Mouse (Mus musculus) liver, embryonic 12.5 days (tissue): ENCODE measurements around the gene Rsph6a. TPM values are rescaled to one million over a fixed set of nuclear protein-coding genes. Genes with fewer than 3 reads are reported as not detected.
"Not testable (repeated sequence)": the region's sequence is repeated elsewhere in the genome, so short reads cannot be mapped to it uniquely, and the experiment has no call there.

Experiments used
- ATAC-seq: fragments of 200-750 bp; cut with Nextera tagmentation; 2 replicates; pipeline ENCODE4 v1.8.0; 2017; ENCODE audit warnings: moderate number of reproducible peaks, mild to moderate bottlenecking, moderate library complexity
- H3K27ac ChIP-seq: fragments of 300-500 bp; sonication (generic); 2 replicates; pipeline ENCODE4 v1.5.1; 2016; ENCODE audit warnings: mild to moderate bottlenecking
- H3K27me3 ChIP-seq: fragments of 300-500 bp; sonication (generic); replicated peaks from 2 replicates; pipeline ENCODE4 v1.6.1; 2016; ENCODE audit warnings: mild to moderate bottlenecking, moderate library complexity
- H3K36me3 ChIP-seq: fragments of 300-500 bp; sonication (generic); 2 replicates; pipeline ENCODE4 v1.6.1; 2016; ENCODE audit warnings: mild to moderate bottlenecking, moderate library complexity
- H3K4me1 ChIP-seq: fragments of 300-500 bp; sonication (generic); 2 replicates; pipeline ENCODE4 v1.6.1; 2016
- H3K4me2 ChIP-seq: fragments of 300-500 bp; sonication (generic); 2 replicates; pipeline ENCODE4 v1.6.1; 2016; ENCODE audit warnings: mild to moderate bottlenecking, moderate library complexity
- H3K4me3 ChIP-seq: fragments of 300-500 bp; sonication (generic); 2 replicates; pipeline ENCODE4 v1.5.1; 2016; ENCODE audit warnings: mild to moderate bottlenecking, moderate library complexity
- H3K9ac ChIP-seq: fragments of 300-500 bp; sonication (generic); 2 replicates; pipeline ENCODE4 v1.6.1; 2016; ENCODE audit warnings: mild to moderate bottlenecking, moderate library complexity
- H3K9me3 ChIP-seq: fragments of 300-500 bp; sonication (generic); replicated peaks from 2 replicates; pipeline ENCODE4 v1.6.1; 2016; ENCODE audit warnings: mild to moderate bottlenecking, moderate library complexity
- WGBS: fragments of 180-500 bp; shearing (Covaris S2); methylation state at CpG from one replicate; pipeline ENCODE4 v1.1.7; 2016; ENCODE audit not compliant: insufficient replicate concordance; 5-methylcytosine and 5-hydroxymethylcytosine counted together
- polyA plus RNA-seq: library from polyadenylated mRNA; unstranded; fragments of >200 nt; fragmentation: Nextera tagmentation; extraction: Ambion mirVana; gene quantifications from 2 replicates; pipeline ENCODE4 v1.2.1, GENCODE M21; 2016

The Rsph6a gene
- polyA plus RNA-seq, 1 experiment from 2014 or later, result not detected

DNA sequence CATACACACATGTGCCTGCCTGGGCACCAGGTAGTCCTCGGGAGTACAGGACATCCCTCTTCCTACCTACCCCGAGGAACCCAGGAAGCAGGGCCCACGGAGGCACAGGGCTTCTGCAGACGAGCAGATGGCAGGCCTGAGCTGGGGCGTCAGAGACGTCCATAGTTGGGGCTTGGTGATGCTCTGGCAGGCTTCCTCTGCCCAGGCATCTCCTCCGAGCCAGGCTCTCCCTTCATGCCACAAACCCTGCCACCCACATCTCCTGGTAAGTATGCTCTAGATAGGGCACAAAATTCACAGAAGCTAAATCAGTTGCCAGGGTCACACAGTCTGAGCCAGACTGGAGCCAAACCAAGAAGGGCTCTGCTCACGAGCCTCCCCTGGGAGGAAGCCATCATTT, 4.3 kb upstream of the Rsph6a start:
- H3K4me3 ChIP-seq, result no peak overlapping the region
- peak overlapping the region; percentile 31; the same call in 1 of the 2 replicates for H3K9ac ChIP-seq
- H3K4me1 ChIP-seq, result no peaks in the 10 kb centered on the region
- no peaks in the 10 kb centered on the region; the same call in 1 of the 2 replicates for H3K27me3 ChIP-seq
- no peak overlapping the region for H3K4me2 ChIP-seq
- 82% methylated on average over 8 of the region's 8 CpGs for WGBS
- ATAC-seq, result no peak
- peaks cover 100% of the 10 kb centered on the region for H3K36me3 ChIP-seq
- H3K9me3 ChIP-seq, result no peaks in the 10 kb centered on the region
- H3K27ac ChIP-seq, result no peak overlapping the region

DNA sequence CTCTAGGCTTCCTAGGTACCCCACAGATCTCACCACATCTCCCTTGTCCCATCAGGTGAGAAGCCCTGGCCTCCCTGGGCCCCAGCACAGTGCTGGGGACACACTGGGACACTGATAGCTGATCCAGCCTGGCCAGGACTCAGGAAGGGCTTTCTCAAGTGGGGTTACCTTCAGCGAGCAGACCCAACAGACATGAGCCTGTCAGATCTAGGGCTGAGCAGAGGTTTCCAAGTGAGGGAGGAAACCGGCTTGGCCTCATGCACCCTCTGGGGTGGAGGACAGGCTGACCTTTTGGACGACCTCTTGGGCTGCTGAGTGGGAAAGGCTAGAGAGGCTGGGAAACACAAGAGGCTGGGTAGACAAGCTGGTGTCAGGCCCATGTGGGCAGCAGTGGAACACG, 3.3 kb upstream of the Rsph6a start:
- Histone ChIP-seq H3K4me1 (no peaks in the 10 kb centered on the region), H3K27me3 (no peaks in the 10 kb centered on the region; the same call in 1 of the 2 replicates), H3K27ac (no peak overlapping the region), H3K4me2 (no peak overlapping the region), H3K4me3 (no peak overlapping the region), H3K9ac (no peak overlapping the region), H3K9me3 (no peaks in the 10 kb centered on the region), H3K36me3 (peaks cover 93% of the 10 kb centered on the region)
- 63% methylated on average over 4 of the region's 4 CpGs for WGBS
- ATAC-seq, result no peak

DNA sequence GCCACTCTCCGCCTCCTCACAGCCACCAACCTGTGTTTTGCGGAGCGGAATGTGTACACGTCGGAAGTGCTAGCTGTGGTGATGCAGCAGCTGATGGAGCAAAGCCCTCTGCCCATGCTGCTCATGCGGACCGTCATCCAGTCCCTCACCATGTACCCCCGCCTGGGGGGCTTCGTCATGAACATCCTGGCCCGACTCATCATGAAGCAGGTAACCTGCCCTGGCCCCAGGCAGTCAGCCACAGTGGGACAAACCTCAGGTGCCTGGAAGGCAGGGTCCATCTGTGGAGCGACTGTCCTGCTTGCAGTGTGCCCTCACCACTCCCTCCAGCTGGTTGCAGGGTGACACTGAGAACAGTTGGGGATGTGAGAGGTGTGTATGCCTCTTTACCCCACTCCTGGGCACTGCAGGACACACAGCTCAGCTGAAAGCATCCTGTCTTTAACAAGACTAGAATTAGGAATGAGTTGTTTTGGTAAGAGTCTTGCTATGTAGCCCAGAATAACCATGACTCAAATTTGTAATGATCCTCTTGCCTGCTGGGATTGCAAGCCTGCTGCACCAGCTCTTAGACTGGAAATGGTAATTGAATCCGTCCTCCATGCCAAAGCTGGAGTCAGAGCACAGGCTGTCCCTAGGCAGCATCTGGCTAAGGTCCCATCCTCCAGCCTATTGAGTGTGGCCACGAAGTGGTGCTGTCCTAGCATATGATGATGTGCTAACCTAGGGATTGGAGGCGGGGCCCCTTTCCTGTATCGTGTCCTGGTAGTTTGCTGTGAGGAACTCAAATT, 1.9 kb upstream of the Rsph6a start:
- WGBS, result 84% methylated on average over 15 of the region's 15 CpGs
- Histone ChIP-seq H3K27me3 (no peaks in the 10 kb centered on the region; the same call in 1 of the 2 replicates), H3K4me1 (no peaks in the 10 kb centered on the region), H3K36me3 (peaks cover 79% of the 10 kb centered on the region), H3K9ac (no peak overlapping the region), H3K4me3 (no peak overlapping the region), H3K9me3 (no peaks in the 10 kb centered on the region), H3K4me2 (no peak overlapping the region), H3K27ac (no peak overlapping the region)
- ATAC-seq, result no peak

DNA sequence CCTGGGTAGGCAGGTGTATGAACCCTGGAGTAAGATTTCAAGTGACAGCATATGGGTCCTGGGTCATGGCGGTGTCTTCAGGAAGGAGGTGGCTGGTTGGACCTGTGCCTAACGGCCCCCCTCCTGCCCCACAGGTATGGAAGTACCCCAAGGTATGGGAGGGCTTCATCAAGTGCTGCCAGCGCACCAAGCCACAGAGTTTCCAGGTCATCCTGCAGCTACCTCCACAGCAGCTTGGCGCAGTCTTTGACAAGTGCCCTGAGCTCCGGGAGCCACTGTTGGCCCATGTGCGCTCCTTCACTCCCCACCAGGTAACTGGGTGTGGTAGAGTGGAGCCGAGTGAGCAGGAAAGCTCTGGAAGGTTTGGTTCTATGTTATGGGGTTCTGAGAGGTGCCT, 1.4 kb upstream of the Rsph6a start:
- WGBS, result 85% methylated on average over 7 of the region's 7 CpGs
- H3K4me1 ChIP-seq, result no peaks in the 10 kb centered on the region
- no peak overlapping the region for H3K27ac ChIP-seq
- H3K9ac ChIP-seq, result no peak overlapping the region
- no peak for ATAC-seq
- H3K9me3 ChIP-seq, result no peaks in the 10 kb centered on the region
- no peak overlapping the region for H3K4me3 ChIP-seq
- peaks cover 73% of the 10 kb centered on the region for H3K36me3 ChIP-seq
- H3K4me2 ChIP-seq, result no peak overlapping the region
- H3K27me3 ChIP-seq, result no peaks in the 10 kb centered on the region; the same call in 1 of the 2 replicates

DNA sequence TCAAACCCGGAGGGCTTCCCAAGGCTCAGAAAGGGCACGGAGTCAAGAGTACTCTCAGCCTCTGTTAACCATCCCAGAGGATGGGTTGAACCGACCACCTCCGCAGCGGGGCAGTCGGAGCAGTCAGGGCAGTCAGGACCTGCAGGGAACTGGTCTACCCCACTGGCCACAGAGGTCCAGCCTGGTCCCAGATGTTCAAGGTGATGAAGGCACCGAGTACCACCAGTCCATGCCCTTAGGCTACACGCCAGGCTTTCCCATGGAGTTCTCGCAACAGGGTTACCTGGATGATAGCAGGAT, 237 bp downstream of the Rsph6a start:
- no peak for ATAC-seq

DNA sequence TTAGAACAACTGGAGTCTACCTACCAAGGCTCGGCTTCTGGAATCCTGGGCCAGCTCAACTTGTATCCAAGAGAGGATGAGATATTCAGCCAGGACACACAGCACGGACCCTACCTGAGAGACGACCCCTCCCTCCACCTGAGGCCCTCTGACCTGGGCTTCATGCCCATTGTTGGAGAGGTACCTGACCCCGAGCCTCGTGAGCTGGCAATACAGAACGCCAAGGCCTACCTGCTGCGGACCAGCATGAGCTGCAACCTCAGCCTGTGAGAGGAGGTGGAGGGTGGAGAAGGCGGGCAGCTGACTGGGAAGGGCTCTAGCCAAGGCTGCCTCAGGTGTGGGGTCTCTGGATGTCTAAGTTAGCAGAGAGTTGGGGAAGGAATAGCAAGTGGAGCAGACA, 618 bp downstream of the Rsph6a start:
- Histone ChIP-seq H3K9me3 (no peaks in the 10 kb centered on the region), H3K9ac (no peak overlapping the region), H3K4me1 (no peaks in the 10 kb centered on the region), H3K27me3 (no peaks in the 10 kb centered on the region; the same call in 1 of the 2 replicates), H3K4me2 (no peak overlapping the region), H3K4me3 (no peak overlapping the region), H3K27ac (no peak overlapping the region), H3K36me3 (peaks cover 53% of the 10 kb centered on the region)
- 83% methylated on average over 8 of the region's 8 CpGs for WGBS
- ATAC-seq, result no peak

More for the DNA sequence above, 237 bp downstream of the Rsph6a start:
- Histone ChIP-seq H3K9me3 (no peaks in the 10 kb centered on the region), H3K9ac (no peak overlapping the region), H3K4me2 (no peak overlapping the region), H3K4me3 (no peak overlapping the region), H3K36me3 (peaks cover 57% of the 10 kb centered on the region), H3K4me1 (no peaks in the 10 kb centered on the region), H3K27ac (no peak overlapping the region), H3K27me3 (no peaks in the 10 kb centered on the region; the same call in 1 of the 2 replicates)
- 79% methylated on average over 9 of the region's 9 CpGs for WGBS

DNA sequence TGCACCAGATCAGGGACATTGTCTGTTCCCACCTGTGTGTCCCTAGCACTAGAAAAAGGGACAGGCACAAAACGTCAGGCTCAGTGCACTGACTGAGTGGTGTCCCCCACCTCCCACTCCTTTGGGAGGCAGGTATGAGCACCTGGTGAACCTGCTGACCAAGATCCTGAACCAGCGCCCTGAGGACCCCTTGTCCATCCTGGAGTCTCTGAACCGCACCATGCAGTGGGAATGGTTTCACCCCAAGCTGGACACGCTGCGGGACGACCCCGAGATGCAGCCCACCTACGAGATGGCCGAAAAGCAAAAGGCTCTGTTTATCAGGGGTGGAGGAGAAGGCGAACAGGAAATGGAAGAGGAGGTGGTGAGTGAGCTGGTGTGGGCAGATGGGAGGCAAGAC, 2.9 kb downstream of the Rsph6a start:
- no peak overlapping the region for H3K9ac ChIP-seq
- 65% methylated on average over 10 of the region's 10 CpGs for WGBS
- no peaks in the 10 kb centered on the region for H3K4me1 ChIP-seq
- H3K4me3 ChIP-seq, result no peak overlapping the region
- ATAC-seq, result no peak
- H3K36me3 ChIP-seq, result peaks cover 30% of the 10 kb centered on the region
- peaks cover 5% of the 10 kb centered on the region; the same call in 1 of the 2 replicates for H3K27me3 ChIP-seq
- H3K9me3 ChIP-seq, result no peaks in the 10 kb centered on the region
- H3K4me2 ChIP-seq, result no peak overlapping the region
- no peak overlapping the region for H3K27ac ChIP-seq

DNA sequence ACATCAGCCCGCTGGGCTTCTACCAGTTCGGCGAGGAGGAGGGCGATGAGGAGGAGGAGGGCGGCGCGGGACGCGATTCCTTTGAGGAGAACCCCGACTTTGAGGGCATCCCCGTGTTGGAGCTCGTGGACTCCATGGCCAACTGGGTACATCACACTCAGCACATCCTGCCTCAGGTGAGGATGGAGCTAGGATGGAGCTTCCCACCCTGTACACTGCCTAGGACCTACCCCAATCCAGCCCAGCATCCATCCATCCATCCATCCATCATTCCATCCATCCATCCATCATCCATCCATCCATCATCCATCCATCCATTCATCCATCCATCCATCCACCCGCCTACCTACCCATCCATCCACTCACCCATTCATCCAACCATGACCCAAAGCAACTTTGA, 11.4 kb downstream of the Rsph6a start:
- 37% methylated on average over 13 of the region's 13 CpGs for WGBS
- H3K9me3 ChIP-seq, result no peaks in the 10 kb centered on the region
- H3K27ac ChIP-seq, result no peak overlapping the region
- ATAC-seq, result no peak
- no peaks in the 10 kb centered on the region for H3K36me3 ChIP-seq
- H3K4me1 ChIP-seq, result peaks cover 9% of the 10 kb centered on the region
- H3K27me3 ChIP-seq, result peaks cover 68% of the 10 kb centered on the region
- no peak overlapping the region for H3K4me2 ChIP-seq
- no peak overlapping the region for H3K4me3 ChIP-seq
- no peak overlapping the region for H3K9ac ChIP-seq

DNA sequence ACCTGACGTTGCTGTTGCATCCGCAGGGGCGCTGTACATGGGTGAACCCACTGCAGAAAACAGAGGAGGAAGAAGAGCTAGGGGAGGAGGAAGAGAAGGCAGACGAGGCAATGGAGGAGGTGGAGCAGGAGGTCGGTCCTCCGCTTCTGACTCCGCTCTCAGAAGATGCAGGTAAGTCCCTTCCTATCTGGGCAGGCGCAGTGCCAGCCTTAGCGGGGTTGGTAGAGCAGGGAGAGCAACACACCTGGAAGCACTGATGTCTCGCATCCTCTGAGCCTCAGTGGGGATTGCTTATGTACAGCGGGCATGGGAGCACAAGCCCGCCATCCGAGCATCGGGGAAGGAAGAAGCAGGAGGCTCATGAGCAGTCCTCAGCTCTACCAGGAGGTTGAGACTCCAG, 12.6 kb downstream of the Rsph6a start:
- Histone ChIP-seq H3K36me3 (no peaks in the 10 kb centered on the region), H3K4me3 (no peak overlapping the region), H3K27ac (no peak overlapping the region), H3K4me1 (peaks cover 9% of the 10 kb centered on the region), H3K9me3 (no peaks in the 10 kb centered on the region), H3K4me2 (no peak overlapping the region), H3K9ac (no peak overlapping the region), H3K27me3 (peaks cover 73% of the 10 kb centered on the region)
- 27% methylated on average over 14 of the region's 14 CpGs for WGBS
- no peak for ATAC-seq

DNA sequence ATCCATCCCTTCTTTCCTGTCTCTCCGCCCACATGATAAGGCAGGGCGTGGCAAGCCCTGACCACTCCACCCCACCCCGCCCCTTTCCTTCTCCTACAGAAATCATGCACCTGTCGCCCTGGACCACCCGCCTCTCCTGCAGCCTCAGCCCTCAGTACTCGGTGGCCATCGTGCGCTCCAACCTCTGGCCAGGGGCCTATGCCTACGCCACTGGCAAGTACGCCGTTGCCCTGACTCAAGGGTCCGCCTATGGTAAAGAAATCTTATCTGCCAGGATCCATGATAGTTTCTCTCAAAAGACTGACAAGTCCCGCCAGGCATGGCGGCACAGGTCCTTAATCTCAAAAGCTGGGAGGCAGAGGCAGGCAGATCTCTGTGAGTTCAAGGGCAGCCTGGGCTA, 13.4 kb downstream of the Rsph6a start:
- H3K36me3 ChIP-seq, result no peaks in the 10 kb centered on the region
- H3K9me3 ChIP-seq, result no peaks in the 10 kb centered on the region
- no peak overlapping the region for H3K4me3 ChIP-seq
- H3K27me3 ChIP-seq, result peaks cover 78% of the 10 kb centered on the region
- H3K9ac ChIP-seq, result no peak overlapping the region
- 47% methylated on average over 13 of the region's 14 CpGs for WGBS
- no peak overlapping the region for H3K4me2 ChIP-seq
- peaks cover 9% of the 10 kb centered on the region for H3K4me1 ChIP-seq
- ATAC-seq, result no peak
- no peak overlapping the region for H3K27ac ChIP-seq

DNA sequence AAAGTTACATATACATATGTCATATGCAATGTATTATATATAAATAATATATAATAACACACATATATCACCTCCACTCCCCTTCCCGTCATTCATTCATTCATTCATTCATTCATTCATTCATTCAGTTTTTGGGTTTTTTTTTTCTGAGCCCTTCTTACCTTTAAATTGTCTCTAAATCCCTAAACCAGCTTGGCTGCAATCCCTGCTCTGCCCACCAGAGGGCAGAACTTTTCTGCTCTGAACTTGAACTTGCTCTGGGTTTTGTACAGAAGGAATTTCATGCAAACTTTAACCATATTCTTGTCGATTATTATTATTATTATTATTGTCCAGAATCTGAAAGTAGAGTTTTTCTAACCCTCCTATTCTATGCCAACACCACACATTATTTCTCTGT, 14.2 kb downstream of the Rsph6a start:
- no peak overlapping the region for H3K4me2 ChIP-seq
- no peak overlapping the region for H3K27ac ChIP-seq
- no peak overlapping the region for H3K4me3 ChIP-seq
- no peaks in the 10 kb centered on the region for H3K9me3 ChIP-seq
- no peaks in the 10 kb centered on the region for H3K36me3 ChIP-seq
- no peak overlapping the region for H3K9ac ChIP-seq
- peaks cover 9% of the 10 kb centered on the region for H3K4me1 ChIP-seq
- WGBS, result 2% methylated on average over 2 of the region's 2 CpGs
- no peak for ATAC-seq
- peaks cover 78% of the 10 kb centered on the region for H3K27me3 ChIP-seq

DNA sequence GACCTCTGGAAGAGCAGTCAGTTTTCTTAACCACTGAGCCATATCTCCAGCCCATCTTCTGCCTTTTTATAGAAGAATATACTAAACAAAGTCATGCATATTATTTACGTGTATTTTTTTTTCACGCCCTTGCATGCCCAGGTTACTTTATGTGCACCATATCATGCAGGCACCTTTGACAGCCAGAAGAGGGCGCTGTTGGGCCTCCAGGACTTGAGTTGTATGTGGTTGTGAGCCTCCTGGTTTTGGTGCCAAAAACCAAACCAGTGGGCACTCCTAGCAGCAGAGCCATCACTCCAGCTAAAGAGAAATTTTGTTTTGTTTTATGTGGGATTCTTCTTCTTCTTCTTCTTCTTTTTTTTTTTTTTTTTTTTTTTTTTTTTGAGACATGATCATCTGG, 15.0 kb downstream of the Rsph6a start:
- Histone ChIP-seq H3K4me2 (no peak overlapping the region), H3K4me3 (no peak overlapping the region), H3K9ac (no peak overlapping the region), H3K27me3 (peaks cover 73% of the 10 kb centered on the region), H3K4me1 (peaks cover 9% of the 10 kb centered on the region), H3K36me3 (no peaks in the 10 kb centered on the region), H3K27ac (no peak overlapping the region), H3K9me3 (no peaks in the 10 kb centered on the region)
- no peak for ATAC-seq
- 34% methylated on average over 3 of the region's 3 CpGs for WGBS

DNA sequence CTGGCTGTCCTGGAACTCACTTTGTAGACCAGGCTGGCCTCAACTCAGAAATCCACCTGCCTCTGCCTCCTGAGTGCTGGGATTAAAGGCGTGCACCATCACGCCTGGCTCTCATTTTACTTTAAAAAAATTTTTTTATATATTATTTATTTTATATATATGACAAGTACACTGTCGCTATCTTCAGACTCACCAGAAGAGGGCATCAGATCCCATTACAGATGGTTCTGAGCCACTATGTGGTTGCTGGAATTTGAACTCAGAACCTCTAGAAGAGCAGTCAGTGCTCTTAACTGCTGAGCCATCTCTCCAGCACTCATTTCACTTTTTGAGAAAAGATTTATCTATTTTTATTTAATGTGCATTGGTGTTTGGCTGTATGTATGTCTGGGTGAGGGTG, 16.5 kb downstream of the Rsph6a start:
- H3K27me3 ChIP-seq, result peaks cover 58% of the 10 kb centered on the region
- ATAC-seq, H3K9me3 ChIP-seq, H3K27ac ChIP-seq, H3K9ac ChIP-seq, H3K4me2 ChIP-seq, H3K4me3 ChIP-seq, H3K36me3 ChIP-seq: not testable (repeated sequence)
- peaks cover 18% of the 10 kb centered on the region for H3K4me1 ChIP-seq
- 38% methylated on average over 3 of the region's 3 CpGs for WGBS
